Mouse (Mus musculus) heart, adult 2 months (tissue): ENCODE measurements around the gene Nit1.
A peak's percentile ranks its signal among the peaks of the same experiment; 100 is the strongest.

Source experiments
- CTCF ChIP-seq: fragments of 200-600 bp; IDR thresholded peaks from 2 replicates; pipeline ENCODE4 v1.8.1; 2022; ENCODE audit warnings: antibody characterized with exemption, mild to moderate bottlenecking, moderate library complexity
- POLR2A ChIP-seq: fragments of 200-500 bp; IDR thresholded peaks from 2 replicates; pipeline ENCODE4 v1.6.1; 2011; ENCODE audit warnings: mild to moderate bottlenecking, low read depth, low read length, control low read depth; ENCODE audit not compliant: insufficient read depth

DNA sequence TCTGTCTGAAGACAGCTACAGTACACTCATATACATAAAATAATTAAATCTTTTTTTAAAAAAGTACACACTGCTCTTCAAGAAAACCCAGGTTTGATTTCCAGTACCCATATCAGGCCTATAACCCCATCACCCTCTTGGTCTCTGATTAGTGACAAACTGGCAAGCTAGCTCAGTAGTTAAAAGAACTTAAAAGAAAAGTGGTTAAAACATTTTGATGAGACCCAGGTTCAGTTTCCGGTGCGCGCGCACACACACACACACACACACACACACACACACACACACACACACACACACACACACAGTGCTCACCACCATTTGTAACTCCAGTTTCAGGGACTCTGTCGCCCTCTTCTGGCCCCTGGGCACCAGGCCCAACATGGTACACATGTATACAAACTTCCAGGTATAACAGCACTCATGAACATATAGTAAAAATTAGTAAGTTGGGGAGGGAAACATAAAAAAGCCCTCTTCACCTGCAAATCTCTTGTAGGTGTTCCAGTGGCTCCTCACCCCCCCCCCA lies 10.4 kb upstream of the Nit1 start:
- peak; percentile 48 for TF ChIP-seq CTCF
- no peak for TF ChIP-seq POLR2A
